Mouse (Mus musculus) testis, adult 2 months (tissue): Measurements from ENCODE around the gene Kcnt1. TPM values are rescaled to one million over a fixed set of nuclear protein-coding genes. Genes with fewer than 3 reads are reported as not detected.

Source experiments
- H3K27ac ChIP-seq: fragments of 200-500 bp; 2 replicates; pipeline ENCODE4 v1.5.1; 2012; ENCODE audit warnings: low read depth, low read length; ENCODE audit not compliant: control insufficient read depth, insufficient read depth
- H3K27me3 ChIP-seq: fragments of 200-500 bp; 2 replicates; pipeline ENCODE4 v1.6.1; 2012; ENCODE audit warnings: mild to moderate bottlenecking, low read length, moderate library complexity; ENCODE audit not compliant: control insufficient read depth, insufficient read depth
- H3K36me3 ChIP-seq: fragments of 200-500 bp; 2 replicates; pipeline ENCODE4 v1.6.1; 2012; ENCODE audit warnings: mild to moderate bottlenecking, low read length; ENCODE audit not compliant: control insufficient read depth, insufficient read depth
- H3K4me1 ChIP-seq: fragments of 200-500 bp; 2 replicates; pipeline ENCODE4 v1.6.1; 2012; ENCODE audit warnings: low read length; ENCODE audit not compliant: control insufficient read depth, insufficient read depth
- H3K4me3 ChIP-seq: fragments of 200-500 bp; 2 replicates; pipeline ENCODE4 v1.5.1; 2012; ENCODE audit warnings: low read depth, mild to moderate bottlenecking, low read length, moderate library complexity, mixed read lengths; ENCODE audit not compliant: control insufficient read depth
- CTCF ChIP-seq: fragments of 200-500 bp; IDR thresholded peaks from 2 replicates; pipeline ENCODE4 v1.5.1; 2012; ENCODE audit warnings: low read depth, mild to moderate bottlenecking, inconsistent platforms, low read length, moderate library complexity; ENCODE audit not compliant: control insufficient read depth, insufficient read depth, insufficient replicate concordance
- POLR2A ChIP-seq: fragments of 200-500 bp; IDR thresholded peaks from 2 replicates; pipeline ENCODE4 v1.6.1; 2012; ENCODE audit warnings: low read depth, mild to moderate bottlenecking, inconsistent platforms, low read length, moderate library complexity; ENCODE audit not compliant: control insufficient read depth
- polyA plus RNA-seq: library from polyadenylated mRNA; depleted of rRNA; stranded (reverse); fragments of >200 nt; gene quantifications from 2 replicates; pipeline ENCODE4 v1.2.3, GENCODE M21; 2012; rRNA removed

Gene Kcnt1
- polyA plus RNA-seq, 1 experiment: 7.8 TPM

GRCm38 (mm10) chr2:25931249-25931859 is 67.8 kb downstream of the Kcnt1 start:
- TF ChIP-seq CTCF: peak; percentile 34; the same call in 1 of the 2 replicates
- no peak for TF ChIP-seq POLR2A
- Histone ChIP-seq H3K27me3 (no peaks in the 10 kb centered on the region), H3K27ac (no peak overlapping the region), H3K4me3 (no peak overlapping the region), H3K36me3 (peaks cover 3% of the 10 kb centered on the region), H3K4me1 (no peaks in the 10 kb centered on the region)

GRCm38 (mm10) chr2:25940503-25940902 is 77.0 kb downstream of the Kcnt1 start:
- TF ChIP-seq POLR2A (no peak), CTCF (no peak)
- Histone ChIP-seq H3K27me3 (no peaks in the 10 kb centered on the region), H3K27ac (no peak overlapping the region), H3K36me3 (peaks cover 1% of the 10 kb centered on the region), H3K4me1 (no peaks in the 10 kb centered on the region), H3K4me3 (no peak overlapping the region)

- no peak overlapping the region for H3K4me3 ChIP-seq
- TF ChIP-seq CTCF (no peak), POLR2A (no peak)
- H3K36me3 ChIP-seq: peaks cover 3% of the 10 kb centered on the region
- no peaks in the 10 kb centered on the region for H3K4me1 ChIP-seq
- no peak overlapping the region for H3K27ac ChIP-seq
- no peaks in the 10 kb centered on the region for H3K27me3 ChIP-seq
Observed at GRCm38 (mm10) chr2:25943822-25944221, 80.3 kb downstream of the Kcnt1 start.

GRCm38 (mm10) chr2:25947950-25948349 is 84.4 kb downstream of the Kcnt1 start:
- no peaks in the 10 kb centered on the region for H3K27me3 ChIP-seq
- peaks cover 3% of the 10 kb centered on the region; the same call in 1 of the 2 replicates for H3K36me3 ChIP-seq
- no peaks in the 10 kb centered on the region for H3K4me1 ChIP-seq
- no peak overlapping the region for H3K4me3 ChIP-seq
- no peak for TF ChIP-seq POLR2A
- no peak for TF ChIP-seq CTCF
- H3K27ac ChIP-seq: no peak overlapping the region

GRCm38 (mm10) chr2:25949291-25949690 is 85.8 kb downstream of the Kcnt1 start:
- Histone ChIP-seq H3K27ac (no peak overlapping the region), H3K27me3 (no peaks in the 10 kb centered on the region), H3K36me3 (peaks cover 3% of the 10 kb centered on the region), H3K4me3 (no peak overlapping the region), H3K4me1 (no peaks in the 10 kb centered on the region)
- TF ChIP-seq CTCF: no peak
- TF ChIP-seq POLR2A: no peak

Other genes with a start within 250 kb of the Kcnt1 start
- 101 and 107 TPM in 2 replicates for gene Ccdc183, start 246.1 kb upstream of the Kcnt1 start, polyA plus RNA-seq
- gene Tmem141, start 241.7 kb upstream of the Kcnt1 start, polyA plus RNA-seq: 24.0 and 26.8 TPM in 2 replicates
- gene Fcna, start 235.7 kb upstream of the Kcnt1 start, polyA plus RNA-seq: 0.07 and 0.54 TPM in 2 replicates
- gene Lcn8, start 210.6 kb upstream of the Kcnt1 start, polyA plus RNA-seq: not detected in 2 replicates
- gene Lcn5, start 205.8 kb upstream of the Kcnt1 start, polyA plus RNA-seq: not detected in 2 replicates
- gene Lcn6, start 186.9 kb upstream of the Kcnt1 start, polyA plus RNA-seq: not detected in 2 replicates
- gene Lcn10, start 181.0 kb upstream of the Kcnt1 start, polyA plus RNA-seq: not detected in 2 replicates
- gene Obp2a, start 163.7 kb upstream of the Kcnt1 start, polyA plus RNA-seq: not detected in 2 replicates
- 6.3 and 6.4 TPM in 2 replicates for gene Bmyc, start 157.0 kb upstream of the Kcnt1 start, polyA plus RNA-seq
- gene Obp2b, start 126.7 kb upstream of the Kcnt1 start, polyA plus RNA-seq: not detected in 2 replicates
- not detected in 2 replicates for gene Lcn3, start 98.2 kb upstream of the Kcnt1 start, polyA plus RNA-seq
- gene Lcn11, start 86.7 kb upstream of the Kcnt1 start, polyA plus RNA-seq: not detected in 2 replicates
- gene Gm13539, start 81.5 kb upstream of the Kcnt1 start, polyA plus RNA-seq: 14.4 and 17.0 TPM in 2 replicates
- 55.2 and 62.6 TPM in 2 replicates for gene Glt6d1, start 47.9 kb upstream of the Kcnt1 start, polyA plus RNA-seq
- gene Lcn9, start 40.6 kb upstream of the Kcnt1 start, polyA plus RNA-seq: not detected in 2 replicates
- gene Sohlh1, start 16.5 kb upstream of the Kcnt1 start, polyA plus RNA-seq: 8.0 and 8.5 TPM in 2 replicates
- 108 and 125 TPM in 2 replicates for gene Camsap1, start 119.5 kb downstream of the Kcnt1 start, polyA plus RNA-seq
- gene Ubac1, start 158.0 kb downstream of the Kcnt1 start, polyA plus RNA-seq: 65.1 and 71.2 TPM in 2 replicates